Mouse (Mus musculus) heart, postnatal 0 days (tissue): ENCODE data around the gene Fam98c. TPM values are rescaled to one million over a fixed set of nuclear protein-coding genes. Genes with fewer than 3 reads are reported as not detected.

ENCODE experiments used
- ATAC-seq: fragments of 200-750 bp; cut with Nextera tagmentation; 2 replicates; pipeline ENCODE4 v1.8.0; 2017; ENCODE audit warnings: low read depth, moderate number of reproducible peaks, moderate library complexity; ENCODE audit not compliant: insufficient read depth
- DNase-seq: peaks from one replicate; pipeline ENCODE4 v3.0.0-alpha.2; 2016; ENCODE audit warnings: low spot score
- H3K27ac ChIP-seq: fragments of 300-500 bp; sonication (generic); 2 replicates; pipeline ENCODE4 v1.5.1; 2014; ENCODE audit warnings: low read depth, mild to moderate bottlenecking
- H3K27me3 ChIP-seq: fragments of 300-500 bp; sonication (generic); 2 replicates; pipeline ENCODE4 v1.6.1; 2014; ENCODE audit warnings: low read length, mixed read lengths; ENCODE audit not compliant: control insufficient read depth, insufficient read depth
- H3K36me3 ChIP-seq: fragments of 300-500 bp; sonication (generic); replicated peaks from 2 replicates; pipeline ENCODE4 v1.6.1; 2014; ENCODE audit warnings: low read length, mixed read lengths; ENCODE audit not compliant: control insufficient read depth, insufficient read depth
- H3K4me1 ChIP-seq: fragments of 300-500 bp; sonication (generic); 2 replicates; pipeline ENCODE4 v1.6.1; 2014; ENCODE audit warnings: antibody characterized with exemption; ENCODE audit not compliant: control insufficient read depth, insufficient read depth
- H3K4me2 ChIP-seq: fragments of 300-500 bp; sonication (generic); 2 replicates; pipeline ENCODE4 v1.6.1; 2014; ENCODE audit warnings: low read depth, mild to moderate bottlenecking, low read length, moderate library complexity
- H3K4me3 ChIP-seq: fragments of 300-500 bp; sonication (generic); 2 replicates; pipeline ENCODE4 v1.5.1; 2014; ENCODE audit warnings: low read depth, low read length
- H3K9ac ChIP-seq: fragments of 300-500 bp; sonication (generic); replicated peaks from 2 replicates; pipeline ENCODE4 v1.6.1; 2014; ENCODE audit warnings: low read depth, low read length, mixed read lengths
- H3K9me3 ChIP-seq: fragments of 300-500 bp; sonication (generic); replicated peaks from 2 replicates; pipeline ENCODE4 v1.6.1; 2016; ENCODE audit warnings: low read length; ENCODE audit not compliant: control insufficient read depth
- CTCF ChIP-seq: IDR thresholded peaks from 2 replicates; pipeline ENCODE4 v1.5.1; 2016; ENCODE audit warnings: antibody characterized with exemption, control low read depth, low read depth
- EP300 ChIP-seq: IDR thresholded peaks from 2 replicates; pipeline ENCODE4 v1.6.1; 2016; ENCODE audit warnings: antibody characterized with exemption, low read depth
- WGBS: fragments of 180-500 bp; shearing (Covaris S2); extraction: QIAGEN DNeasy Blood & Tissue Kit; methylation state at CpG from one replicate; pipeline ENCODE4 v1.1.7; 2014; 5-methylcytosine and 5-hydroxymethylcytosine counted together
- polyA plus RNA-seq: library from polyadenylated mRNA; unstranded; fragments of >200 nt; fragmentation: Nextera tagmentation; extraction: Ambion mirVana; gene quantifications from 2 replicates; pipeline ENCODE4 v1.2.1, GENCODE M21; 2015
- total RNA-seq: library from RNA; depleted of rRNA; stranded (reverse); fragments of >200 nt; gene quantifications from 2 replicates; pipeline ENCODE4 v1.2.3, GENCODE M21; 2014; ENCODE audit warnings: low replicate concordance; rRNA removed

Gene Fam98c
- total and polyA plus RNA-seq, 2 experiments from 2014 or later = 23.2 to 28.1 TPM

DNA sequence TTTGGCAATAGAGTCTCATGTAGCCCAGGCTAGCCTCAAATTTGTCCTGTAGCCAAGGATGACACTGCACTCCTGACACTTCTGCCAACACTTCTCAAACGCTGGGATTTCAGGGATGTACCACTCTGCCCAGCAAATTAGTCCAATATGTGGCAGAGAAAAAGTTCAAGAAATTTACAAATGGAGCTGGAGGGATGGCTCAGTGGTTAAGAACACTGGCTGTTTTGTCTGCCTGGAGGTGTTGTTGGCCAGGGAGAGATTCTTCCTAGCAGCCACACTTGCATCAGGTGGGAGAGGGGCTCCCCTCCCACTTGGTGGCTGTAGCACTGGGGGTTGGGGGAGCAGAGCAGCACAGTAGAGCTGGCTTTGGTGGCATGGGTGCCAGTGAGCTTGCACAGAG is 36.5 kb downstream of the Fam98c start:
- 65% methylated on average over 1 of the region's 1 CpGs for WGBS
- TF ChIP-seq EP300 = no peak
- no peak for TF ChIP-seq CTCF
- H3K36me3 ChIP-seq = no peaks in the 10 kb centered on the region
- DNase-seq = no peak
- 0 out of 2 replicates have a peak, but pooled peaks cover 6% of the 10 kb centered on the region for H3K4me1 ChIP-seq
- H3K9me3 ChIP-seq = no peaks in the 10 kb centered on the region
- no peak overlapping the region for H3K9ac ChIP-seq
- ATAC-seq = no peak
- 0 out of 2 replicates have a peak, but pooled peaks cover 4% of the 10 kb centered on the region for H3K27me3 ChIP-seq
- H3K27ac ChIP-seq = no peak overlapping the region
- H3K4me3 ChIP-seq = no peak overlapping the region
- no peak overlapping the region for H3K4me2 ChIP-seq

GRCm38 (mm10) chr7:29118142-29118851 is 37.7 kb downstream of the Fam98c start:
- H3K27ac ChIP-seq = no peak overlapping the region
- ATAC-seq = no peak
- H3K36me3 ChIP-seq = no peaks in the 10 kb centered on the region
- DNase-seq = no peak
- no peak overlapping the region for H3K4me3 ChIP-seq
- 17% methylated on average over 18 of the region's 18 CpGs for WGBS
- H3K4me1 ChIP-seq = no peaks in the 10 kb centered on the region
- no peak for TF ChIP-seq CTCF
- TF ChIP-seq EP300 = no peak
- H3K27me3 ChIP-seq = 0 out of 2 replicates have a peak, but pooled peaks cover 3% of the 10 kb centered on the region
- H3K9me3 ChIP-seq = no peaks in the 10 kb centered on the region
- no peak overlapping the region for H3K9ac ChIP-seq
- no peak overlapping the region for H3K4me2 ChIP-seq

- no peak overlapping the region for H3K4me3 ChIP-seq
- H3K4me1 ChIP-seq = no peaks in the 10 kb centered on the region
- 0 out of 2 replicates have a peak, but pooled peaks cover 3% of the 10 kb centered on the region for H3K27me3 ChIP-seq
- no peak for ATAC-seq
- H3K9me3 ChIP-seq = no peaks in the 10 kb centered on the region
- TF ChIP-seq CTCF = no peak
- TF ChIP-seq EP300 = no peak
- no peak for DNase-seq
- H3K9ac ChIP-seq = no peak overlapping the region
- H3K4me2 ChIP-seq = peak overlapping the region; percentile 9; the same call in 1 of the 2 replicates
- no peaks in the 10 kb centered on the region for H3K36me3 ChIP-seq
- 30% methylated on average over 38 of the region's 38 CpGs for WGBS
- H3K27ac ChIP-seq = no peak overlapping the region
Measured at GRCm38 (mm10) chr7:29108992-29109955, 46.8 kb downstream of the Fam98c start.

Other genes starting within 250 kb of the Fam98c start
- 120 and 139 TPM in 2 replicates for gene Actn4, start 193.9 kb downstream of the Fam98c start, total RNA-seq
- 135 and 171 TPM in 2 replicates for gene Actn4, start 193.9 kb downstream of the Fam98c start, polyA plus RNA-seq
- gene Eif3k, start 174.4 kb downstream of the Fam98c start, total RNA-seq = 366 and 476 TPM in 2 replicates
- 261 and 264 TPM in 2 replicates for gene Eif3k, start 174.4 kb downstream of the Fam98c start, polyA plus RNA-seq
- gene Map4k1, start 174.2 kb downstream of the Fam98c start, total RNA-seq = 0.15 TPM in 1 of 2 replicates, not detected in the other
- 1.4 and 1.8 TPM in 2 replicates for gene Map4k1, start 174.2 kb downstream of the Fam98c start, polyA plus RNA-seq
- 0.08 and 0.15 TPM in 2 replicates for gene Ryr1, start 31.1 kb downstream of the Fam98c start, total RNA-seq
- 0.04 TPM in 1 of 2 replicates, not detected in the other for gene Ryr1, start 31.1 kb downstream of the Fam98c start, polyA plus RNA-seq
- 0.19 and 1.9 TPM in 2 replicates for gene Rasgrp4, start 21.4 kb downstream of the Fam98c start, total RNA-seq
- 0.18 and 0.79 TPM in 2 replicates for gene Rasgrp4, start 21.4 kb downstream of the Fam98c start, polyA plus RNA-seq
- gene Ggn, start 14.0 kb upstream of the Fam98c start, total RNA-seq = 0.23 TPM in 1 of 2 replicates, not detected in the other
- gene Ggn, start 14.0 kb upstream of the Fam98c start, polyA plus RNA-seq = 0.14 and 0.26 TPM in 2 replicates
- gene Spred3, start 14.2 kb upstream of the Fam98c start, total RNA-seq = 2.7 and 4.7 TPM in 2 replicates
- 0.80 and 1.00 TPM in 2 replicates for gene Spred3, start 14.2 kb upstream of the Fam98c start, polyA plus RNA-seq
- 296 and 383 TPM in 2 replicates for gene Psmd8, start 24.5 kb upstream of the Fam98c start, total RNA-seq
- 250 and 255 TPM in 2 replicates for gene Psmd8, start 24.5 kb upstream of the Fam98c start, polyA plus RNA-seq
- gene Catsperg1, start 57.8 kb upstream of the Fam98c start, total RNA-seq = 1.2 TPM in 1 of 2 replicates, not detected in the other
- gene Catsperg1, start 57.8 kb upstream of the Fam98c start, polyA plus RNA-seq = 0.14 TPM in 2 replicates
- 6.3 and 27.4 TPM in 2 replicates for gene Kcnk6, start 76.3 kb upstream of the Fam98c start, total RNA-seq
- 0.88 and 0.96 TPM in 2 replicates for gene Kcnk6, start 76.3 kb upstream of the Fam98c start, polyA plus RNA-seq
- gene Yif1b, start 82.1 kb upstream of the Fam98c start, total RNA-seq = 174 and 194 TPM in 2 replicates
- 121 and 125 TPM in 2 replicates for gene Yif1b, start 82.1 kb upstream of the Fam98c start, polyA plus RNA-seq
- 0.42 and 1.5 TPM in 2 replicates for gene 2200002D01Rik, start 92.2 kb upstream of the Fam98c start, total RNA-seq
- gene 2200002D01Rik, start 92.2 kb upstream of the Fam98c start, polyA plus RNA-seq = 11.8 and 14.0 TPM in 2 replicates
- gene Spint2, start 125.7 kb upstream of the Fam98c start, total RNA-seq = 30.1 and 46.6 TPM in 2 replicates
- gene Spint2, start 125.7 kb upstream of the Fam98c start, polyA plus RNA-seq = 81.6 and 83.2 TPM in 2 replicates
- 7.8 and 61.8 TPM in 2 replicates for gene Ppp1r14a, start 133.1 kb upstream of the Fam98c start, total RNA-seq
- gene Ppp1r14a, start 133.1 kb upstream of the Fam98c start, polyA plus RNA-seq = 17.9 and 18.0 TPM in 2 replicates
- gene Dpf1, start 147.7 kb upstream of the Fam98c start, total RNA-seq = not detected in 2 replicates
- 0.41 and 0.61 TPM in 2 replicates for gene Dpf1, start 147.7 kb upstream of the Fam98c start, polyA plus RNA-seq